Mouse (Mus musculus): ENCODE measurements at regions not wholly inside any gene's neighbourhood (a gene's known extent, or its start where the extent isn't known, plus 50 kb on each side); places are given as distances from the start of the nearest gene placed in this dataset.

- DNase-seq (ENCODE audit: low read depth, low spot score) = no peak
- TF ChIP-seq NRF1 (IDR thresholded peaks at IDR 0.05; ENCODE audit: insufficient read depth, low read depth, low read length, poor library complexity, severe bottlenecking) = no peak
- no peak for TF ChIP-seq MAFK (IDR thresholded peaks at IDR 0.05; ENCODE audit: borderline replicate concordance, low read depth, low read length)
- TF ChIP-seq RAD21 (IDR thresholded peaks at IDR 0.05; ENCODE audit: low read depth, low read length) = no peak
- no peak for TF ChIP-seq CHD2 (IDR thresholded peaks at IDR 0.05; ENCODE audit: low read length)
- no peak for TF ChIP-seq ETS1 (IDR thresholded peaks at IDR 0.05; ENCODE audit: low read depth, low read length)
- TF ChIP-seq ZKSCAN1 (IDR thresholded peaks at IDR 0.05; ENCODE audit: low read depth, low read length) = no peak
- no peak for TF ChIP-seq GABPA (IDR thresholded peaks at IDR 0.05; ENCODE audit: low read depth, low read length)
- TF ChIP-seq ZC3H11A (IDR thresholded peaks at IDR 0.05; ENCODE audit: low read depth, low read length) = no peak
- TF ChIP-seq CTCF (IDR thresholded peaks at IDR 0.05 in 2 of 3, conservative IDR thresholded peaks at IDR 0.05 in 1 of 3; ENCODE audit: control insufficient read depth in 1 of 3, insufficient read depth in 1 of 3, low read depth in 2 of 3, low read length in 3 of 3, poor library complexity in 1 of 3, severe bottlenecking in 1 of 3) = no peak
- no peak for TF ChIP-seq MAZ (IDR thresholded peaks at IDR 0.05; ENCODE audit: low read depth, low read length)
- no peak for TF ChIP-seq RCOR1 (IDR thresholded peaks at IDR 0.05; ENCODE audit: low read depth, low read length)
- no peak for TF ChIP-seq NELFE (IDR thresholded peaks at IDR 0.05; ENCODE audit: low read depth, low read length)
- TF ChIP-seq BHLHE40 (IDR thresholded peaks at IDR 0.05; ENCODE audit: borderline replicate concordance, low read depth, low read length) = no peak
- no peak for TF ChIP-seq TBP (IDR thresholded peaks at IDR 0.05; ENCODE audit: low read depth, low read length)
- no peak for TF ChIP-seq POLR2AphosphoS5 (IDR thresholded peaks at IDR 0.05; ENCODE audit: borderline replicate concordance, low read depth, low read length)
- TF ChIP-seq UBTF (IDR thresholded peaks at IDR 0.05; ENCODE audit: borderline replicate concordance, insufficient read depth, low read depth, low read length) = no peak
- no peaks in the 10 kb centered on the region for H3K36me3 ChIP-seq (ENCODE audit: control insufficient read depth in 1 of 2, insufficient read depth in 2 of 2, low read length in 2 of 2)
- H3K9ac ChIP-seq (ENCODE audit: control insufficient read depth, low read depth, low read length, poor library complexity, severe bottlenecking) = no peak overlapping the region
- no peak overlapping the region for H3K4me3 ChIP-seq (ENCODE audit: control insufficient read depth in 1 of 2, insufficient read depth in 1 of 2, low read depth in 2 of 2, low read length in 2 of 2)
- H3K9me3 ChIP-seq (replicated peaks; ENCODE audit: insufficient read depth, low read length) = no peaks in the 10 kb centered on the region
- no peak overlapping the region for H3K27ac ChIP-seq (ENCODE audit: control insufficient read depth, low read depth, low read length)
- H3K79me2 ChIP-seq (ENCODE audit: control insufficient read depth, insufficient read depth, low read length, poor library complexity) = no peaks in the 10 kb centered on the region
- H3K4me1 ChIP-seq (ENCODE audit: control insufficient read depth in 1 of 2, insufficient read depth in 2 of 2, low read length in 2 of 2) = no peaks in the 10 kb centered on the region
- H3K27me3 ChIP-seq (ENCODE audit: control insufficient read depth in 1 of 2, insufficient read depth in 2 of 2, low read length in 2 of 2) = no peaks in the 10 kb centered on the region
Observed at GRCm38 (mm10) chr4:105460689-105461005, 303.5 kb downstream of the Plpp3 start.

GRCm38 (mm10) chr4:105467811-105468210, 310.7 kb downstream of the Plpp3 start:
- Histone ChIP-seq H3K9me3 (replicated peaks; ENCODE audit: insufficient read depth, low read length) (no peaks in the 10 kb centered on the region), H3K4me3 (ENCODE audit: control insufficient read depth in 1 of 2, insufficient read depth in 1 of 2, low read depth in 2 of 2, low read length in 2 of 2) (no peak overlapping the region), H3K27me3 (ENCODE audit: control insufficient read depth in 1 of 2, insufficient read depth in 2 of 2, low read length in 2 of 2) (no peaks in the 10 kb centered on the region), H3K4me1 (ENCODE audit: control insufficient read depth in 1 of 2, insufficient read depth in 2 of 2, low read length in 2 of 2) (no peaks in the 10 kb centered on the region), H3K27ac (ENCODE audit: control insufficient read depth, low read depth, low read length) (no peak overlapping the region), H3K79me2 (ENCODE audit: control insufficient read depth, insufficient read depth, low read length, poor library complexity) (no peaks in the 10 kb centered on the region), H3K9ac (ENCODE audit: control insufficient read depth, low read depth, low read length, poor library complexity, severe bottlenecking) (no peak overlapping the region), H3K36me3 (ENCODE audit: control insufficient read depth in 1 of 2, insufficient read depth in 2 of 2, low read length in 2 of 2) (no peaks in the 10 kb centered on the region)
- no peak for DNase-seq (ENCODE audit: low read depth, low spot score)
- TF ChIP-seq EP300 (IDR thresholded peaks at IDR 0.05; ENCODE audit: low read depth in 1 of 2, low read length in 2 of 2) = no peak
- no peak for TF ChIP-seq MEF2A (IDR thresholded peaks at IDR 0.05; ENCODE audit: extremely low read depth, insufficient replicate concordance, low read depth, low read length, poor library complexity, severe bottlenecking)
- no peak for TF ChIP-seq UBTF (IDR thresholded peaks at IDR 0.05; ENCODE audit: borderline replicate concordance, insufficient read depth, low read depth, low read length)
- no peak for TF ChIP-seq JUND (IDR thresholded peaks at IDR 0.05; ENCODE audit: low read depth, low read length)
- TF ChIP-seq ELF1 (IDR thresholded peaks at IDR 0.05; ENCODE audit: low read depth, low read length) = no peak
- no peak for TF ChIP-seq CTCF (IDR thresholded peaks at IDR 0.05 in 2 of 3, conservative IDR thresholded peaks at IDR 0.05 in 1 of 3; ENCODE audit: control insufficient read depth in 1 of 3, insufficient read depth in 1 of 3, low read depth in 2 of 3, low read length in 3 of 3, poor library complexity in 1 of 3, severe bottlenecking in 1 of 3)
- TF ChIP-seq ZC3H11A (IDR thresholded peaks at IDR 0.05; ENCODE audit: low read depth, low read length) = no peak
